Mouse (Mus musculus) neutrophil, adult 65 days (primary cell): Measurements from ENCODE around the gene Ppp5c. TPM values are rescaled to one million over a fixed set of nuclear protein-coding genes. Genes with fewer than 3 reads are reported as not detected.

Experiments used
- total RNA-seq: library from RNA; stranded (reverse); gene quantifications from 2 replicates; pipeline ENCODE4 v1.2.4, GENCODE M21; 2023

Ppp5c gene
- 36.9 and 38.7 TPM in 2 replicates for total RNA-seq

DNA sequence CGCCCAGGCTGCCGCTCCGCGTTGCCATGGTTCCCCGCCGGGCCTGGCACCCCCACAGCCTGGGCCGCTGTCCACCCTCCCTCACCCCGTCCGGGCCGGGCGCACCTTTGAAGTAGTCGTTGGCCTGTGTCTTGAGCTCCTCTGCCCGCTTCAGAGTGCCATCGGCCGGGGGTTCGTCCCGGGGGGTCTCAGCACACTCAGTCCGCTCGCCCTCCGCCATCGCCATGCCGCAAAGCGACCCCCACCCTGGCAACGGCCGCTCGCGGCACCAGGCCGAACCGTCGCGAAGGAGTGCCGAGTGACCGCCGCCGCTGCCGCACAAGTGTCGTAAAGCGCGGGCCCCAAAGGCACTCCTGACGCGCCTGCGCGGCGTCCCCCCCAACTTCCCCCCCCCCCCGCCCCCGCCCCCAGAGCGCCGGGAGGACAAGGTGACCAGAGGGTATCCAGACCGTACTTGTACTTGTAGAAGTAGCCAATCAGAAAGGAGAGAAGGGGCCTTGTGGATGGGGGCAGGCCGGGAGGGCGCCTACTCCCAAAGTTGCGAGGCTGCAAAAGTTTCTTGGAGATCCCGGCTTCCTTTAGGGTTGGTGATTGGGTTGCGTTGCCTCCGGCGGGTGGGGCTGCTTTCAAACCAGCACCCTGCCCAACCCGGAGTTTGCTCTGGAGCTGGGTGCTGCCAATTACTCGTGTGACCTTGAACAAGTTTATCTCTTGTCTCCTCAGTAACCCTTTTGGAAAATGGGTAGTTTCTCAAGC, at the start of gene Ppp5c:
TSS of gene Ppp5c (minus strand) at position 337 of the 756 bp plus-strand sequence.

DNA sequence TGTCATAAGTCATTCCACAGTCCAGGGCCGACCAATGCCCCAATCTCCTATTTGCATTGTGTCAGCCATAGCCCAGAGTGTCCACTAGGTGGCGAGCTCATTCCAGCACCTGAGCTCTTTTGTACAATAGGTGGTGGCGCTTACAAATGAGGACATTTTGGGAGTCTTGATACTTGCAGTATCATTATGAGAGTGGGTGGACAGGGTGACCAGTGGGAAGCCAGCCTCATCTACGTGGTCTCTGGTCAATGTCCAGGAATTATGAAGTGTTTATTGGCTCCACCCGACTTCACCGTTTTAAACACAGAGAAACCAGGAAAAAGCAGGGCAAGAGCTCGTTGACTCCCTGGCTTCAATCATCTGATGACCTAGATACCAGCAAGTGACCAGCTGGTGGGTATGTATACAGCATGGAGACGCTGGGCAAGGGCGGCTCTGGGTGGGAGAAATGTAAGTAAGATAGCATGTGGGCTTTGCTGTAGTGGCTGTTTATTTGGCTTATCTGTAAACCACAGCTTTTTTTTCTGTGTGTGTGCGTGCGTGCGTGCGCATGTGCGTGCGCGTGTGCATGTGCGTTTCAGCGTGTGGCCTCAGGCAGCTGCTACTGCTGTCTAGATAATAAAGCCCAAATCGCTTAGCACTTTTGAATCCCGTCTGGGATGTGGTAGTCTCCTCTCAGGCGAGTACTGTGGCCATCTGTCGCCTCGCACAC, 46.3 kb upstream of the Ppp5c start, which contains the start of gene Psg16:
TSS of gene Psg16 (plus strand) at position 137 of the 712 bp plus-strand sequence.

DNA sequence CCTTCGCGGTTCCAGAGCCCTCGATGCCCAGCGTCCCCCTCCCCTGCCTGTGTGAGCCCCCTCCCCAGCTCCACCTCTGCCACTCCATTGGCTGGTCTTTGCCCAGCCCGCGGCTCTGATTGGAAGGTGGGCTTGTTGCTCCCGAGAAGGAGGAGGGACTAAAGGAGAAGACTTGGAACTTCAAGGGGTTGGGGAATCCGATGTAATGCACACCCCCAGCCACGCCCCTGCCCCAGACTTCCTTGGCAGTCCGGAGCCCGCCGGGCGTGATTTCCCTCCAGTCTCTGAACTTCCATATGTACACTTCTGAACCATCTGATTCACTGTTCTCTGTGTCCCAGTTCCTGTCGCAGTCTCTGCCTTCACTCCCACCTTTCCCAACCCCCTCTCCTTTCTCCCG, 34.7 kb upstream of the Ppp5c start, which contains the start of gene Hif3a:
TSS of gene Hif3a (minus strand) at position 39 of the 400 bp plus-strand sequence.

DNA sequence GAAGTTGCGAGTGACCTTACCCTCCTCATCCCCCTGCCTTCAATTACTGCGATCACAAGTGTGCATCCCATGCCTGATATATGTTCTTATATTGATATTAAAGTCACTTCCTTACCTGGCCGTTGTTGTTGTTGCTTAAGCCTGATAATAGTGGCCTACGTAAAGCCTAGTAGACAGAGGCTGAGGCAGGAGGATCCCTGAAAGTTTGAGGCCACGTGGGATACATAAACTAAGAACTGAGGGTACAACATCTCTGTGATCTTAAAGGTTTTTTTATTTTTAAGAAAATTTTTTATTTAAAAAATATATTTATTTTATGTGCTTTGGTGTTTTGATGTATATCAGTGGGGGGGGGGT, 35.3 kb downstream of the Ppp5c start, which contains the start of gene Ccdc8:
TSS of gene Ccdc8 (plus strand) at position 258 of the 357 bp plus-strand sequence.

DNA sequence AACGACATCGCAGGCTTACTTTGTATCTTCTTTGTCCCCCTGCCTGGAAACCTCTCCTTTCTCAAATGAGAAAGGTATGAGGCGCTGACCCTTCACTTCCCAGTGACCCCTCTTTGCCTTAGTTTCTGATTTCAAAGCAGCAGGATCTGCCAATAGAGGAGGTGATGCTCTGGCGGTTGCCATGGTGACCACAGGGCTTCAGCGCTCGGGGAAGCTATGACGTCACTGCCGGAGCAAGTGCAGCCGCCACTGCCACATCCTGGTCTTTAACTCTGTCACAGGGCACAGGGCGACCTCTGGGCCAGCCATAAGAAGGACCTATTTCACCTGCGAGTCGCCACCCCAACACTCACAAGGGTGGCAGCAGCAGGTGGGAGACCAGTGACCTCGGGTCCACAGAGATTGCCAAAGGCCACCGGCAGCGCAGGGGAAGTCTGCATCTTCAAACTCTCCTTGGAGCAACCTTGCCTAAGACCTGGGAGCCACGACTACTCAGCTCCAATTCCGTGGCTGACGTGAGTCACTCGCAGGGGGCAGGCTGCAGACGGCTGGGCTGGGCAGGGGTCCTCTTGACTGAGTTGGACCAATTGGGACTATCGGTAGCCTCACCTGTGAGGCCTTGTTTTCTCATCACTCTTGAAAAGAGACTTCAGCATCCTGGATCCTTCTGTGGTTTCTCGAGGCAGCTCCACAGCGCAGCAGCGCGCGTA, 44.7 kb downstream of the Ppp5c start, which contains the start of gene Gm42372:
TSS of gene Gm42372 (plus strand) at position 228 of the 710 bp plus-strand sequence.

DNA sequence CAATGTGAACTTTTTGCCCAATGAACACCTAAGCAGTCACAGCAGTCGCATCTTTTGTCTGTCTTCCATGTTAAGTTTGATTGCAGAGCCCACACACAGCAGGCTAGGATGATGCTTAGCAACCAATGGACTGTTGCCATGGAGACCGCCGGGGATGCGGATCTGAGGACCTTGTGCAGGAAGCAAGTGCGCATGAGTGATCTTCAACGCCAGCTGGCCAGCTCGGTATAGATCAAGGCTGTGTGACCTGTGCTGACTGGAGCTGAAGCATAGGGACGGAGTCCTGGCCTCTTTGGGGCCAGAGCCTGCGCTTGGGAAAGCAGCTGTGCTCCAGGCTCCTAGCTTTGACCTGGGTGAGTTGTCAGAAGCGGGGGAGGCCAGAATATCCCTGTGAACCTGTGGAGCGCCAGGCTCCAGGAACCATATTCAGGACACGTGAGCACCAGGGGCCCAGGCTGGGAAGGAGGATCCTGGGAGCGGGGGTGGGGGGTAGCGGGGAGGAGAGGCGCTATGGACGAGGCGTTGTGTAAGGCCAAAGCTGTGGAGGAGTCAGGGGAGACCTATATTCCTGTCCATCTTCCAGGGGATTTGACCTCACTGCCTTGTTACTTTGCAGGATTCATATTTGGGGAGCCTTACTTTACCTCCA, 68.1 kb downstream of the Ppp5c start, which contains the start of gene Pnmal1:
TSS of gene Pnmal1 (plus strand) at position 141 of the 649 bp plus-strand sequence.

Other genes starting within 250 kb of the Ppp5c start
- gene Slc1a5, start 246.6 kb downstream of the Ppp5c start, total RNA-seq, result 34.0 and 39.3 TPM in 2 replicates
- 62.7 and 95.2 TPM in 2 replicates for gene Strn4, start 212.0 kb downstream of the Ppp5c start, total RNA-seq
- 12.1 and 12.7 TPM in 2 replicates for gene Fkrp, start 211.2 kb downstream of the Ppp5c start, total RNA-seq
- gene Prkd2, start 185.0 kb downstream of the Ppp5c start, total RNA-seq, result 49.9 and 56.7 TPM in 2 replicates
- gene Dact3, start 152.6 kb downstream of the Ppp5c start, total RNA-seq, result not detected in 2 replicates
- gene Gng8, start 136.1 kb downstream of the Ppp5c start, total RNA-seq, result not detected in 2 replicates
- gene Ptgir, start 121.4 kb downstream of the Ppp5c start, total RNA-seq, result 21.1 and 23.1 TPM in 2 replicates
- 191 and 202 TPM in 2 replicates for gene Calm3, start 103.8 kb downstream of the Ppp5c start, total RNA-seq
- gene Pnmal2, start 83.2 kb downstream of the Ppp5c start, total RNA-seq, result not detected in 2 replicates
- not detected in 2 replicates for gene Pnmal1, start 68.2 kb downstream of the Ppp5c start, total RNA-seq
- gene Gm42372, start 44.8 kb downstream of the Ppp5c start, total RNA-seq, result 0.23 TPM in 1 of 2 replicates, not detected in the other
- gene Ccdc8, start 35.2 kb downstream of the Ppp5c start, total RNA-seq, result 0.25 and 0.39 TPM in 2 replicates
- 0.06 and 0.07 TPM in 2 replicates for gene Hif3a, start 34.5 kb upstream of the Ppp5c start, total RNA-seq
- 0.23 TPM in 1 of 2 replicates, not detected in the other for gene Psg16, start 46.1 kb upstream of the Ppp5c start, total RNA-seq
- not detected in 2 replicates for gene Ceacam3, start 122.4 kb upstream of the Ppp5c start, total RNA-seq
- gene Psg29, start 175.6 kb upstream of the Ppp5c start, total RNA-seq, result not detected in 2 replicates